Mouse (Mus musculus): Measurements from ENCODE around the gene Gm29106. TPM values are rescaled to one million over a fixed set of nuclear protein-coding genes. Genes with fewer than 3 reads are reported as not detected.
"Not testable (repeated sequence)": the region's sequence is repeated elsewhere in the genome, so short reads cannot be mapped to it uniquely, and the experiment has no call there.

The Gm29106 gene
- 0.04 and 0.07 TPM in 2 replicates for polyA plus RNA-seq (2015; fragmentation: Nextera tagmentation; extraction: Ambion mirVana)

DNA sequence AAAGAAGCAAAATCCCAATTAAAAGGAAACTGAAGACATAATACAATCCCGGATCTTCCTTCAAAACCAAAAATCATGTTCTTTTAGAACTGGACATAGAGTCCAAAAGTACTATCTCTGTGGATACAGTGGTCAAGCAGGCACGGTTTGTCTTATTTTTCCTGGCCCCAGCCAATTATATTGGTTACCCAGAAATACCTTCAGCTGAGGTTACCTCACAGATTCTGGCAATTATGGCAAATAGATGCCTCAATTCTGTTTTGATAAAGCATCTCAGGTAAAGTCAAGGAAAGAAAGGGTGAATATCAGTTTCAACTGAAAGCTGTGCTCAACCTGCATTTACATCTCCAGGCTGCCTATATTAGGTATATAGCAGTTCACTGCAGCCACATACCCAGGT is at the start of gene Gm29106:
Gm29106 (plus strand) TSS at position 301 of the 400 bp plus-strand sequence.
- 53% methylated on average over 2 of the region's 2 CpGs for WGBS
- not testable (repeated sequence) for H3K9me3 ChIP-seq (ENCODE audit: low read length); H3K27ac ChIP-seq (ENCODE audit: low read length); DNase-seq (ENCODE audit: low spot score); H3K27me3 ChIP-seq (replicated peaks; ENCODE audit: insufficient read depth, low read length); H3K9ac ChIP-seq (replicated peaks; ENCODE audit: low read depth); H3K4me2 ChIP-seq (replicated peaks; ENCODE audit: low read depth, low read length); H3K4me3 ChIP-seq (ENCODE audit: low read depth, low read length); H3K4me1 ChIP-seq (ENCODE audit: insufficient read depth, low read depth, low read length); H3K36me3 ChIP-seq (ENCODE audit: insufficient read depth, low read length); ATAC-seq

DNA sequence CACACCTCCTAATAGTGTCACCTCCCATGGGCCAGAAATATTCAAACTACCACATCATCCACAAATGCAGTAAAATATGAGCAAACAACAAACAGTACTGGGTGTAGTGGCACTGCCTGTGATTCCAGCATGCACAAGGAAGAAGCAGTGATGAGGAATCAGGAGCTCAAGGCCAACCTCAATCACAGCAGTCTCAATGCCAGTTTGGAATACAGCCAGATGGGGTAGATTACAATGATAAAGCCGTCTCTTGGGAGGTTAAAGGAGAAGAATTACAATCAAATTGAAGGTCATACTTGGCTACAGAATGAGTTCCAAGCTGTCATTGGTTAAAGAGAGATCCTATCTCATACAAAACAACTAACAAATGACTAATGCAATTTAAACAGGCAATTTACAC is 52.2 kb downstream of the Gm29106 start:
- 56% methylated on average over 1 of the region's 1 CpGs for WGBS

DNA sequence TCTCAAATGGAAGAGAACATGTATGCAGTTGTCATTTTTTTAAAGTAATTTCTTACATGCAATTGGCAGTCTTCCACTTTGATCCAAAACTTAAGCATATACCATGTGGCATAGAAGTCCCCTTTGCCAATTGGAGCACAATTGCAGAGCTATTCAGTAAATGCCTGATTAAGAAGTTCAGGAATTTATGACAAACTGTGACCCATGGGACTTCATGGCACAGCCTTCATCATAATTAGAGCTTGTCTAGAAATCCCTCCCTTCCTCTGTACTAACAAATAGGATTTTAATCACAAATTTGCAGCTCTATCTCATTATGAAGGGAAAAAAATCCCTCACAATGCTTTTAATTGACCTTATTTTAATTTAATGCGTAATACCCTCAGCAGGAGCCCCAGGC is 59.7 kb downstream of the Gm29106 start:
- Histone ChIP-seq H3K4me1 (ENCODE audit: insufficient read depth, low read depth, low read length) (no peaks in the 10 kb centered on the region), H3K9me3 (ENCODE audit: low read length) (no peaks in the 10 kb centered on the region), H3K9ac (replicated peaks; ENCODE audit: low read depth) (no peak overlapping the region), H3K27ac (ENCODE audit: low read length) (no peak overlapping the region), H3K4me2 (replicated peaks; ENCODE audit: low read depth, low read length) (no peak overlapping the region), H3K36me3 (ENCODE audit: insufficient read depth, low read length) (no peaks in the 10 kb centered on the region), H3K27me3 (replicated peaks; ENCODE audit: insufficient read depth, low read length) (no peaks in the 10 kb centered on the region), H3K4me3 (ENCODE audit: low read depth, low read length) (no peak overlapping the region)
- WGBS: 67% methylated on average over 1 of the region's 1 CpGs
- ATAC-seq: no peak
- DNase-seq (ENCODE audit: low spot score): no peak
- TF ChIP-seq EP300 (IDR thresholded peaks at IDR 0.05) (no peak), CTCF (IDR thresholded peaks at IDR 0.05) (no peak)

More for the DNA sequence above, 52.2 kb downstream of the Gm29106 start:
- TF ChIP-seq EP300 (IDR thresholded peaks at IDR 0.05) (no peak), CTCF (IDR thresholded peaks at IDR 0.05) (no peak)
- Histone ChIP-seq H3K4me2 (replicated peaks; ENCODE audit: low read depth, low read length) (no peak overlapping the region), H3K9me3 (ENCODE audit: low read length) (no peaks in the 10 kb centered on the region), H3K27ac (ENCODE audit: low read length) (no peak overlapping the region), H3K4me3 (ENCODE audit: low read depth, low read length) (no peak overlapping the region), H3K27me3 (replicated peaks; ENCODE audit: insufficient read depth, low read length) (no peaks in the 10 kb centered on the region), H3K9ac (replicated peaks; ENCODE audit: low read depth) (no peak overlapping the region), H3K4me1 (ENCODE audit: insufficient read depth, low read depth, low read length) (no peaks in the 10 kb centered on the region), H3K36me3 (ENCODE audit: insufficient read depth, low read length) (no peaks in the 10 kb centered on the region)
- DNase-seq (ENCODE audit: low spot score) (no peak), ATAC-seq (no peak)

Other genes with a start within 250 kb of the Gm29106 start
- gene Gm28168, start 248.5 kb upstream of the Gm29106 start, polyA plus RNA-seq (2015; fragmentation: Nextera tagmentation; extraction: Ambion mirVana): not detected in 2 replicates
- gene Gm7145, start 210.6 kb upstream of the Gm29106 start, polyA plus RNA-seq (2015; fragmentation: Nextera tagmentation; extraction: Ambion mirVana): not detected in 2 replicates
- gene Tsn, start 135.2 kb downstream of the Gm29106 start, polyA plus RNA-seq (2015; fragmentation: Nextera tagmentation; extraction: Ambion mirVana): 226 and 232 TPM in 2 replicates
- gene Nifk, start 145.3 kb downstream of the Gm29106 start, polyA plus RNA-seq (2015; fragmentation: Nextera tagmentation; extraction: Ambion mirVana): 30.7 and 32.4 TPM in 2 replicates
- gene Clasp1, start 212.5 kb downstream of the Gm29106 start, polyA plus RNA-seq (2015; fragmentation: Nextera tagmentation; extraction: Ambion mirVana): 14.8 and 19.6 TPM in 2 replicates

Measured in lung, postnatal 0 days (tissue).